Comparison of ENCODE assay signal across 9 mouse cellular contexts in the genomic region with DNA sequence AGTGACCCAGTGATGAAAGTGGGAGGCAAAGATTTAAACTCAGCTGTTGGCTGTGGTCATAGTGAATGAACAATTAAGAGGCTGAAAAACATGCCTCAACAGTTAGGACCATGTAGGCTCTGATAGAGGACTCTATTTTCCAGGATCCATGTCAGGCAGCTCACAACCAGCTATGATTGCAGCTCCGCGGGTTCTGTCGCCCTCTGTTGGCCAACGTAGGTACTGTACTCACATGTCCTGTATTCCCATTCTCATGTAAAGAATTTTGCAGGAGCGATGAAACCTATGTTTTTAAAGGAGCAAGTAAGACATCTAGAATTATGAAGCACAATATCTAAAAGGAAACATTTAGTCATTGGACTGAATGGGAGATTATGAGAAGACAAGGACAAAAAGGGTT.
DNase-seq lines count a peak whose midpoint lies in the region; ATAC-seq and TF ChIP-seq lines count a peak whose summit lies in the region.
"Had no signal": no experiment of that assay in that cellular context is flagged by ENCODE, and none has a peak within 500 bp of the region (broad histone marks: within the 10 kb centered on the region; RNA-seq: fewer than 3 reads in every experiment).

No protein-coding gene starts in this region.

- no peak overlapping the region for H3K4me3 ChIP-seq in left cerebral cortex, adult 2 months
- H3K4me3 ChIP-seq in embryonic facial prominence, embryonic 11.5 days (ENCODE audit: low read depth, low read length): no peak overlapping the region
- H3K4me3 ChIP-seq: heart, embryonic 13.5 days had no signal

- 15% methylated on average over 5 of the region's 5 CpGs for WGBS in embryonic facial prominence, embryonic 11.5 days

- peak; percentile 73 for TF ChIP-seq CTCF in left cerebral cortex, adult 2 months (IDR thresholded peaks at IDR 0.05)

- DNase-seq in cerebellum, adult 18-20 months: peak; percentile 6 to 39
- DNase-seq in cerebellum, adult 11-12 months: no peak
- peak; percentile 6 to 25 for DNase-seq in left cerebral cortex, adult 2 months (ENCODE audit: extremely low spot score in 1 of 2, low spot score in 2 of 2)
- DNase-seq in left cerebral cortex, adult 11 months (ENCODE audit: low spot score): no peak
- peak; percentile 2 for DNase-seq in adrenal gland, adult 8-10 months
- DNase-seq in embryonic facial prominence, embryonic 11.5 days (ENCODE audit: low spot score): peak; percentile 55
- DNase-seq in lung, adult 18-20 months: peak; percentile 2 to 19
- DNase-seq in testis, postnatal 10 days (ENCODE audit: low spot score): peak; percentile 68

- intact Hi-C loops in left cerebral cortex, adult 2 months (cut with DNase I): loop anchor here (10.0 kb wide), 1 partner anchor 252 kb away; a partner anchor contains a TSS

- no peaks in the 10 kb centered on the region for H3K27me3 ChIP-seq in embryonic facial prominence, embryonic 11.5 days (ENCODE audit: control insufficient read depth, insufficient read depth, low read length)
- H3K27me3 ChIP-seq: heart, embryonic 13.5 days had no signal

- H3K36me3 ChIP-seq in embryonic facial prominence, embryonic 11.5 days (replicated peaks; ENCODE audit: control insufficient read depth, insufficient read depth, low read depth, low read length): no peaks in the 10 kb centered on the region
- H3K36me3 ChIP-seq: heart, embryonic 13.5 days had no signal

- no peak overlapping the region for H3K27ac ChIP-seq in left cerebral cortex, adult 2 months
- H3K27ac ChIP-seq in embryonic facial prominence, embryonic 11.5 days (replicated peaks; ENCODE audit: low read depth, low read length): no peak overlapping the region
- H3K27ac ChIP-seq: heart, embryonic 13.5 days had no signal

- ATAC-seq in embryonic facial prominence, embryonic 11.5 days (replicated peaks; ENCODE audit: insufficient number of reproducible peaks, low FRiP score, low TSS enrichment, low read depth): no peak

- no peaks in the 10 kb centered on the region for H3K9me3 ChIP-seq in embryonic facial prominence, embryonic 11.5 days (replicated peaks; ENCODE audit: control insufficient read depth, low read length)
- H3K9me3 ChIP-seq: heart, embryonic 13.5 days had no signal

- H3K4me1 ChIP-seq in embryonic facial prominence, embryonic 11.5 days (ENCODE audit: control insufficient read depth, insufficient read depth, low read length): no peaks in the 10 kb centered on the region
- H3K4me1 ChIP-seq: heart, embryonic 13.5 days had no signal

- H3K9ac ChIP-seq in embryonic facial prominence, embryonic 11.5 days (replicated peaks; ENCODE audit: low read length): no peak overlapping the region
- H3K9ac ChIP-seq: heart, embryonic 13.5 days had no signal

- H3K4me2 ChIP-seq in embryonic facial prominence, embryonic 11.5 days (ENCODE audit: low read depth, low read length): no peak overlapping the region
- H3K4me2 ChIP-seq: heart, embryonic 13.5 days had no signal

Comparison
In these comparisons a context has a peak if more than half of its experiments do, and no peak if none do; other contexts are left out.
1. DNase-seq: peak in cerebellum, adult 18-20 months (2 of 2), left cerebral cortex, adult 2 months (2 of 2), adrenal gland, adult 8-10 months (single experiment), embryonic facial prominence, embryonic 11.5 days (single experiment), lung, adult 18-20 months (2 of 2) and testis, postnatal 10 days (single experiment); none in cerebellum, adult 11-12 months (single experiment) and left cerebral cortex, adult 11 months (single experiment).